14 mouse cellular contexts compared by ENCODE assay signal in the genomic region with DNA sequence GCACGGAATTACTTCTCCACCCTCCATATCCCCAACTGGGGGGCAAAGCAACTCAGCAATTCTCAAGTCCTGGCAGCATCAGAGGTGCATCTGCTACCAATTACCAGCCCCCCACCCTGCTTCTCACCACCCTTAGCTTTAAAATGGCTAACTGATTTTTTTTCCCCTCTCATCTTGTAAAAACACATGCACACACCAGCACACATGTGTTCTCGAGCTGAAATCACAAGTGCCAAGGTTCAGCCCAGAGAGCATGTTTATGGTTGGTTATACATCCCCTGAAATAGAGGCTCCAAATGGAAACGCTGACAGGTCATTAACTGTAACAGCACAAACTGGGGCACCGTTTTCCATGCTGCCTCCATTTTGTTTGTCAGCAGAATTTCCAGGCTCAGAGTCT.
"Had no signal": no experiment of that assay in that cellular context is flagged by ENCODE, and none has a peak within 500 bp of the region (broad histone marks: within the 10 kb centered on the region; RNA-seq: fewer than 3 reads in every experiment).

No protein-coding gene starts in this region.

- H3K4me2 ChIP-seq: liver, embryonic 11.5 days; liver, embryonic 15.5 days; lung, embryonic 14.5 days; midbrain, embryonic 15.5 days; stomach, embryonic 15.5 days had no signal

- H3K9ac ChIP-seq: liver, embryonic 15.5 days; lung, embryonic 14.5 days; midbrain, embryonic 15.5 days; stomach, embryonic 15.5 days had no signal

- H3K36me3 ChIP-seq: liver, embryonic 15.5 days; midbrain, embryonic 10.5 days; midbrain, embryonic 15.5 days; stomach, embryonic 15.5 days had no signal

- H3K27me3 ChIP-seq: midbrain, embryonic 15.5 days; stomach, embryonic 15.5 days had no signal

- DNase-seq: kidney, adult 8-10 months; kidney, postnatal 4 days; lung, embryonic 14.5 days; lung, postnatal 10 days; lung, postnatal 4 days; thymus, adult 2 months; thymus, postnatal 25 days had no signal

- H3K27ac ChIP-seq: layer of hippocampus, adult 2 months; liver, embryonic 15.5 days; midbrain, embryonic 10.5 days; midbrain, embryonic 15.5 days; stomach, embryonic 15.5 days had no signal

- H3K9me3 ChIP-seq: liver, embryonic 15.5 days; midbrain, embryonic 10.5 days; midbrain, embryonic 15.5 days; stomach, embryonic 15.5 days had no signal

- ATAC-seq: intestine, embryonic 16.5 days; midbrain, embryonic 15.5 days had no signal

- H3K4me3 ChIP-seq: layer of hippocampus, adult 2 months; liver, embryonic 15.5 days; midbrain, embryonic 10.5 days; midbrain, embryonic 15.5 days; stomach, embryonic 15.5 days had no signal
